Mouse (Mus musculus) thymus, adult 2 months (tissue): ENCODE results near the gene Slc18b1. TPM values are rescaled to one million over a fixed set of nuclear protein-coding genes. Genes with fewer than 3 reads are reported as not detected.

Experiments
- DNase-seq: peaks from one replicate; pipeline ENCODE4 v3.0.0; 2021
- H3K27ac ChIP-seq: fragments of 200-500 bp; 2 replicates; pipeline ENCODE4 v1.5.1; 2012; ENCODE audit warnings: low read length, control low read depth; ENCODE audit not compliant: control insufficient read depth, insufficient read depth
- H3K27me3 ChIP-seq: fragments of 200-500 bp; 2 replicates; pipeline ENCODE4 v1.6.1; 2012; ENCODE audit warnings: mild to moderate bottlenecking, low read length, moderate library complexity, mixed read lengths; ENCODE audit not compliant: control insufficient read depth, insufficient read depth
- H3K36me3 ChIP-seq: fragments of 200-500 bp; 2 replicates; pipeline ENCODE4 v1.6.1; 2012; ENCODE audit warnings: mild to moderate bottlenecking, low read length, moderate library complexity; ENCODE audit not compliant: control insufficient read depth, insufficient read depth
- H3K4me1 ChIP-seq: fragments of 200-500 bp; replicated peaks from 2 replicates; pipeline ENCODE4 v1.6.1; 2012; ENCODE audit warnings: low read length; ENCODE audit not compliant: control insufficient read depth, insufficient read depth
- H3K4me3 ChIP-seq: fragments of 200-500 bp; 2 replicates; pipeline ENCODE4 v1.5.1; 2012; ENCODE audit warnings: mild to moderate bottlenecking, low read length, control low read depth, moderate library complexity; ENCODE audit not compliant: control insufficient read depth, insufficient read depth
- CTCF ChIP-seq: fragments of 200-500 bp; IDR thresholded peaks from 2 replicates; pipeline ENCODE4 v1.5.1; 2012; ENCODE audit warnings: mild to moderate bottlenecking, control low read depth, low read length, moderate library complexity, borderline replicate concordance; ENCODE audit not compliant: control insufficient read depth, poor library complexity, insufficient read depth; ENCODE audit errors: extremely low read depth
- POLR2A ChIP-seq: fragments of 200-500 bp; IDR thresholded peaks from 2 replicates; pipeline ENCODE4 v1.6.1; 2012; ENCODE audit warnings: mild to moderate bottlenecking, low read length, control low read depth, moderate library complexity; ENCODE audit not compliant: control insufficient read depth, poor library complexity, insufficient read depth; ENCODE audit errors: extremely low read depth
- WGBS: fragments of 180-500 bp; shearing (Covaris S2); methylation state at CpG from one replicate; pipeline ENCODE4 v1.1.7; 2018; 5-methylcytosine and 5-hydroxymethylcytosine counted together
- polyA plus RNA-seq: library from polyadenylated mRNA; depleted of rRNA; stranded (reverse); fragments of >200 nt; gene quantifications from 2 replicates; pipeline ENCODE4 v1.2.3, GENCODE M21; 2012

The Slc18b1 gene
- polyA plus RNA-seq, 1 experiment: 1.8 TPM

GRCm38 (mm10) chr10:23826516-23826915 is 29.7 kb downstream of the Slc18b1 start:
- Histone ChIP-seq H3K27ac (no peak overlapping the region), H3K4me3 (no peak overlapping the region), H3K36me3 (no peaks in the 10 kb centered on the region), H3K27me3 (no peaks in the 10 kb centered on the region), H3K4me1 (no peaks in the 10 kb centered on the region)
- TF ChIP-seq CTCF (no peak), POLR2A (no peak)
- DNase-seq: no peak
- WGBS: 91% methylated on average over 7 of the region's 7 CpGs

DNA sequence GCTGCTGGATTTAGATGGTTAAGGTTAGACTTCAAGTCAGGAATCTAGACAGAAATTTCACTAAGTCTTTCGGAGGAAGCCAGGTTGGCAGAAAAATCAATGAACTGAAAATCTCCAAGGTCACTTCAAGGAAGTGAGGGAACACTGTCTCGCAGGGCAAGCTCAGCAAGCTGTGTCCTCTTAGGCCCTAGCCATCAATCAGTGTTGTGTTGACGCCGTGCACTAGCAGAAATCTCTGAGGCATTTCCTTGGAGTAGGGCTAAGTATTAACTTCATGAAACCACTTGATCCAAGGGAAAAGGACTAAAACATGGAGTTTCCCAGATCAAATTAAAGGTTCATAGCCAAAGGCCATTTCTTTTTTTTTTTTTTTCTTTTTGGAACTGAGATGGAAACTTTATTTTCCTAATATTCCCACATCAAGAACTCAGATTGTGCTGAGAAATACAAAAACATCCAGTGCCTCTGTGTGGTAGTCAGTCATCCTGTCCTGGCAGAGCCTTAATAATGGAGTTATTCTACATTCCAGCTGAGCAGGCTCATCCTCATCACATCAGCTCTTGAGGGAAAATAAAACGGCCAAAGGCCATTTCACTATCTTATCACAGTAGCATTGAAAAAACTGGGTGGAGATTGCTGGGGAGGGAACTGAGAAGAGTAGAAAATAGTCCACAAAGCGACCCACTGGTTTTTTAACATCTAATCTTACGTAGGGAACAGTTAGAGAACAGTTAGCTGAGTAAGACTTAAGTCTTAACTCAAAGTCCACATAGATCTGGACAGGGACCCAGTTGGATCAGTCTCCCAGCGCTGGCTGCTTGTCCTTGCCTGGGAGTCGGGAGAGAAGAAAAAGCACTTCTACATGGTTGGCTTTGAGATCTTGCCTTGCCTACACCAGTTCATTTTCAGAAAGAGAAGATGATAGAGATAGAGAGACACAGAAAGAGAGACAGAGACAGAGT is 39.5 kb downstream of the Slc18b1 start:
- H3K4me1 ChIP-seq: no peaks in the 10 kb centered on the region
- no peaks in the 10 kb centered on the region for H3K36me3 ChIP-seq
- DNase-seq: no peak
- H3K27ac ChIP-seq: no peak overlapping the region
- TF ChIP-seq POLR2A (no peak), CTCF (no peak)
- 89% methylated on average over 9 of the region's 9 CpGs for WGBS
- no peak overlapping the region for H3K4me3 ChIP-seq
- no peaks in the 10 kb centered on the region for H3K27me3 ChIP-seq

- TF ChIP-seq CTCF (no peak), POLR2A (no peak)
- no peak for DNase-seq
- Histone ChIP-seq H3K4me3 (no peak overlapping the region), H3K27ac (no peak overlapping the region), H3K27me3 (no peaks in the 10 kb centered on the region), H3K36me3 (no peaks in the 10 kb centered on the region), H3K4me1 (no peaks in the 10 kb centered on the region)
- 94% methylated on average over 3 of the region's 3 CpGs for WGBS
Measured at GRCm38 (mm10) chr10:23837115-23837514, 40.3 kb downstream of the Slc18b1 start.

DNA sequence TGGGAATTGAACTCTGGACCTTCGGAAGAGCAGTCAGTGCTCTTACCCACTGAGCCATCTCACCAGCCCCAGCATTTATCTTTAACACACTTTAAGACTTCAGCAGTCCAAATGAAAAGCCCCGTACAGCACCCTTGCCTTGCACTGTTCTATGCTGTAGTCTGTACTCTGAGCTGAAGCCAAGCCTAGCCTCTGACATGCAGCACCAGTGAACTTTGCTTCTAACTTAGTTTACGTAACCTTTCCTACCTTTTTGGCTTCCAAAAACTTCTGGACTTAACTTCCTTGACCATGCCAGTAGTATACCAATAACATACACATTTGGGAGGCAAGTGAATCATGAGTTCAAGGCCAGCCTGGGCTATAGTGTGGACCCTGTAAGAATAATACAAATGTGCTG is 42.1 kb downstream of the Slc18b1 start:
- no peak overlapping the region for H3K27ac ChIP-seq
- H3K27me3 ChIP-seq: no peaks in the 10 kb centered on the region
- H3K36me3 ChIP-seq: no peaks in the 10 kb centered on the region

GRCm38 (mm10) chr10:23839368-23839767 is 42.6 kb downstream of the Slc18b1 start:
- WGBS: 94% methylated on average over 9 of the region's 9 CpGs

More for the DNA sequence above, 42.1 kb downstream of the Slc18b1 start:
- no peak overlapping the region for H3K4me3 ChIP-seq
- H3K4me1 ChIP-seq: no peaks in the 10 kb centered on the region
- DNase-seq: no peak
- TF ChIP-seq POLR2A: no peak
- TF ChIP-seq CTCF: no peak
- 96% methylated on average over 3 of the region's 3 CpGs for WGBS

DNA sequence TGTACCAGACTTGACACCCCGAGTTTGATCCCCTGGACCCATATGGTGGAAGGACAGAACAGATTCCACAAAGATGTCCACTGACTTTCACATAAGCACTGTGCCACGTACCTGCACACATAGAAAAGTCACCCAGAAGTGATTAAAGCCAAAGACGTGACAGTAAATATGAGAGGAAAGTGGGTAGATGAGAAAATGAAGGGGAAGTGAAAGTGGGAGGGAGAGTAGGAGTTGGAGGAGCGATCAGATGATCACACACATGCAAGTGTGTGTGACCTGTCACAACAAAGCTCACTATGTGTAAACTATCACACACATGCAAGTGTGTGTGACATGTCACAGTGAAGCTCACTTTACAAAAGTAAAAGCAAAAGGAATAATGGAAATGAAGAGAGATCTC is 43.7 kb downstream of the Slc18b1 start:
- DNase-seq: no peak
- Histone ChIP-seq H3K27ac (no peak overlapping the region), H3K4me1 (no peaks in the 10 kb centered on the region), H3K36me3 (no peaks in the 10 kb centered on the region), H3K4me3 (no peak overlapping the region), H3K27me3 (no peaks in the 10 kb centered on the region)
- TF ChIP-seq CTCF (no peak), POLR2A (no peak)
- 50% methylated on average over 4 of the region's 4 CpGs for WGBS

More at GRCm38 (mm10) chr10:23839368-23839767, 42.6 kb downstream of the Slc18b1 start:
- no peak for DNase-seq
- no peaks in the 10 kb centered on the region for H3K4me1 ChIP-seq
- TF ChIP-seq POLR2A (no peak), CTCF (no peak)
- H3K4me3 ChIP-seq: no peak overlapping the region
- no peaks in the 10 kb centered on the region for H3K36me3 ChIP-seq
- H3K27ac ChIP-seq: no peak overlapping the region
- no peaks in the 10 kb centered on the region for H3K27me3 ChIP-seq
